Mouse (Mus musculus) liver (tissue): ENCODE measurements around the gene Fmnl2.
A peak's percentile ranks its signal among the peaks of the same experiment; 100 is the strongest.

Experiments
- DNase-seq: peaks from one replicate; pipeline ENCODE4 v3.0.0-alpha.2; 2020; ENCODE audit warnings: mixed read lengths

Fmnl2 gene

DNA sequence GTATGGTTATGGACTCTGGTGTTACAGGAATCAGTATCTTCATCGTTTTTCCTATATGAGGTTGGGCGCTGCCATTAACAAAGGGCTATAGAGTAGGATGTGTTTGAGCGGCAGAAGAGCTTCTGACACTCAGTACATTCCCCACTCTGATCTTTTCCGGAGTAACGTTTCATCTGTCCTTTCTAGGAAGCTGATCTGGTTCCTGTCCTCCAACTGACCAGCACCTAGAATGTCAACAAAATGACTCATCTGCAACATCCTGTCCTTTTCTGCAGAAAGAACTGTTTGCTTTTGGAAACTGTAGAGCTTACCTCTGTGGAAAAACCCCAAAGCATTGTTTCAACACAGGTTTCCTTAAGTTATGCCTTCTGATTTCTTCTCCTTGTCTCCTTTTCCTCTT lies 60.4 kb downstream of the Fmnl2 start:
- no peak for DNase-seq

DNA sequence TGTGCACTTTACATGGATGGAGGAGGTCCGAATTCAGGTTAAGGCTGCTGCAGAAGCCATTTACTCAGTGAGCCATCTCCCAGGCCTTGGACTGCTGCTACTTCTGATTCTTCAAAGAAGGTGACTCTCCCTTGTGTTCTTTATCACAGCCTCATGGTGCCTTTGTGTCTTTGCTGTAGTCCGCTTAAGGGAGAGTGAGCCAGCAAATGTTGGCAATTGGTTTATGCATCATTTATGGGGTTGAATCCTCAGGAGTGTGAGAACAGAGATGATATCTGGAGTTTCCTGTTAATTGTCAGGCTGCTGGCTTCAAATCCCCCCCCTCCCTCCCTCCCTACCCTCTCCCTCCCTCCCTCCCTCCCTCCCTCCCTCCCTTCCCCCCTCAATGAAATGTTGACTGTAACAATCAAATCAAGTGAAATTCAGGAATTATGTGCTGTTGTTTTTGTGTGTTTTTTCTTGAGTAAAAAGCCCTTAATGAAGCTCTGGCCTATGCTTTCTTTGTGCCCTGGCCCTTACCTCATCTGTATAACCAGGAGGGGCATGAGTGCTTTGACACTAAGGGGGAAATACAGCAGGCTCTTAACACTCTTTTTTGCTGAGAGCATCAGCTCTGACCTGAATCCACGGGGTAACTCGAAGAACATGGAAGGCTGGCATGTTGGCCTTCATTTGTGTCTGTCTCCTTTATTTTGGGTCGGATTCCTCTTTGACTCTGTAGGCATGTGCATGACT lies 63.2 kb downstream of the Fmnl2 start:
- no peak for DNase-seq

DNA sequence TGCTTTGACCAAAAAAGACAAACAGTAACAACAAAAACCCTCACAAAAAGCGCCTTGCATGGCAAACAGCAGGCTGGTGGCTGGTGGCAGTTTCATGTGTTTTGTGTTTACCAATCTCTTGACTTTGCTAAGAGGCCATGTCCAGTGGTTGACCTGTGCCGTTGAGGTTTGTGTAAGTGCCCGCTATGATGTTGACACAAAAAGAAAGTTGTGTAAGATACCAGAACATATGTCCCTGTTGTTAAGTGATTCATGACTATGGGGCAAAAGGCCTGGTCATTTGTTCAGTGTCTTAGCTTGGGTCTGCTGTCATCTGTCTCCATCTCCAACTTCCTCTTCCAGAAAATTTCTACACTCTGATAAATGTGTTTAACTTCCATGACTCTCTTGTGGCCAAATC lies 67.4 kb downstream of the Fmnl2 start:
- no peak for DNase-seq

DNA sequence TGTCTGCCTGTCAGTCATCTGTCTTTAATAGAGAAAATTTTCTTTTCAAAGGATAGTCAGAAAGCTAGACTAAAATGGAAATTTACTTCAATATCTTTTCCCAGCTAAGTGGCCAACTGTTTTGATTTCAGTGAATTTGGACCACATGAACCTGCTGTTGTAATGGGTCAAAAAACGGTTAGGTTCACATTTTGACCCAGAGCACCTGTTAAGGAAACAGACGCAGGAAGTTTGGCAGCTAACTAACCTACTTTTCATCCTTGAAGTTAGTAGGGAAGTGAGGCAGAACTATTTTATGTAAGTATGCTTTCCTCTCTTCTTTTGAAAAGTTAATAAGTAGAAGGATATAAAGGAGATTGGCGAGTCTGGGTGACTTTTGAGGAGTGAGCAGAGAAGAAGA lies 69.7 kb downstream of the Fmnl2 start:
- DNase-seq: no peak

DNA sequence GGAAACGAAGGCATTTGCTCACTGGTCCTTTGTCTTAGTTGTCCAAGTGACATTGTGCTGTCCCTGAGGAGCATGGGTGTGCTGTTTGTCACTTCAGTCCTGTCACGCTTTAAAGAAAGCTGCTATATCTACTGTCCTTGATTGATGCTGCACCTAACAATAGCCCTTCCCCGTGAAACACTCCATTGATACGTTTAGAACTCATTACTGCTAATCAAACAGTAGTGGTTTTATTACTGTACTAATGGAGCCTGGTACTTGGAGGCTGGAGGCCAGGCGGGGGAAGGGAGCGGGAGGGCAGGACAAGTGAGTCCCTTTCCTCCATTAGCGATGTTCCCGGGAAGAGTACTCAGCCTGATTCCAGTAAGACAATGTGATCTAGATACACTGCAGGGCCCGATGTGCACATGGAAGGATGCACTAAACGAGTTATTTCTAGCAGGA lies 70.2 kb downstream of the Fmnl2 start:
- no peak for DNase-seq

DNA sequence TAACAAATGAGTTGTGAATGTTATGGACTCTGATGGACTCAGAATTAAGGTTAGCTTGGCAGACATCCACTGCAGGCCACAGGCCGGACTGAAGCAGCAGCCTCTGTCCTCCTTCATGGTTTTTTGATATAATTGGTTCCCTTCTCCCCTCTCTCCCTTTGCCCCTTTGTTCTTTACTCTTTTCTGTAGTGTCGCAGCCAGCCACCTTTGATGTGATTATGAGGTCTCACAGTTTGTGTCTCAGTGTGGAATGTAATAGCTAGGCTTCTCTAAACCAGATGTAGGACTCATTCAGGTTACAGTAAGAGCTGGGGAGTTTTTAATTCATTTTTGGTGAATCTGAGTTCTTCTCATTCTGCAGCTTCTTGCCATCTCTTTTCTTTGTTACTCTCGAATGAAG lies 70.7 kb downstream of the Fmnl2 start:
- DNase-seq: no peak

DNA sequence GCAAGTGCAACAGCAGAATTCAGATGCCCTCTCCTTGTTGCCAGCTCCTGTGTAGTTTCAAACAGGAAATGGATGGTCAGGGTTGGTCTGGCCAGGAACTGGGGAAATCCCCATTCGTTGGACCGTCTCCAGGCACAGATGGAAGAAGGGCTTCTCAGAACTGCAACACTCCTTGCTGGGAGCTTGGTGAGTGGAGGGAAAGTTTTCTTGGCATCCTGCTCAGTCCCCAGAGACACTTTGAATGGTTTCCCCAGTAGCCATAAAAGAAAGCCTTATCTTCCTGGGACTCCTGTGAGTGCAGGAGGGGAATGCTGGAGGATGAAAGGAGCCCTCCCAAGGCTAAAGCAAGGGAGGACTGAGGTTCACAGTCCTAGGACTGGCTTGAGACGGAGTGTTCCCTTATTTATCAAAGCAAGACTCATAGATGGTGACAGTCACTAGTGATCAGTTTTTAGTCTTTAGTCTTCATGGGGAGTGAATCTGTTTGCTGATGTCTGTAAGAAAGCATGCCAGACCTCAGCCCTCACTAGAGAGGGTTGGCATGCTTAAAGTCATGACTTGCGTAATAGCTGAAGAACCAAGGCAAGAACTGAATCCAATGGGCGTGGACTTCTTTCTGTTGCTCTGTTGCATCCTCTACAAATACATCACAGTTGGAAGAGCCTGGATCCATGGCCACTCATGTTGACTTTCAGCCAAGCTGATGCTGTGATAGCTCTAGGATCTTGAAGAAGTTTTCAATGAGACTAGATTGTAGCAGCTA lies 72.6 kb downstream of the Fmnl2 start:
- no peak for DNase-seq

DNA sequence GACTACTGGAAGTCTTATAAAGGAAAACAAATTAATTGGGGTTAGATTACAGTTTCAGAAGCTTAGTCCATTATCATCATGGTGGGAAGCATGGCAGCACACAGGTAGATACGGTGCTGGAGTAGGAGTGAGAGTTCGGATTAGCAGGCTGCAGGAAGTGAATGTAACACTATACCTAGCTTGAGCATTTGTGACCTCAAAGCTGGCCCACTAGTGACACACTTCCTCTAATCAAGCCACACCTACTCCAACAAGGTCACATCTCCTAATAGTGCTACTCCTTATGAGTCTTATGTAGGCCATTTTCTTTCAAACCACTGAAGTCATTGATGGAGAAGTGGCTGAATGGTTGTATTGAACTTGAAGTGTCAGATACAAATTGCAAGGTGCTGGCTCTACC lies 73.7 kb downstream of the Fmnl2 start:
- no peak for DNase-seq

DNA sequence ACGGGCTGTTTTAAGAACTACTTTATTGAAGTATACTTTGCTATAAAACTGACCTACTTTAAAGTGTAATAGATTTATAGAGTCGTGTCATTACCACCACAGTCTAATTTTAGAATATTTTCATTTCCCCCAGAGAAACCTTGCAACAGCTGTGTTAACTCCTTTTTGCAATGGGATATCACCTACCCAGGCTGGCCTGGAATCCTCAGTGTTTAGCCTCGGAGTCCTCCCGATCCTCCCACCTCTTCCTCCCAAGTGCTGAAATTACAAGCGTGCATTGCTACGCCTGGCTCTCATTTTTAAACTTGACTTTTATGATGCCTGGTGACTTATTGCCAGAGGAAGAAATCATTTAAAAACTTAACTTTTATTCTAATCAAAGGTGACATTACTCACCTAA lies 78.2 kb downstream of the Fmnl2 start:
- DNase-seq: no peak

DNA sequence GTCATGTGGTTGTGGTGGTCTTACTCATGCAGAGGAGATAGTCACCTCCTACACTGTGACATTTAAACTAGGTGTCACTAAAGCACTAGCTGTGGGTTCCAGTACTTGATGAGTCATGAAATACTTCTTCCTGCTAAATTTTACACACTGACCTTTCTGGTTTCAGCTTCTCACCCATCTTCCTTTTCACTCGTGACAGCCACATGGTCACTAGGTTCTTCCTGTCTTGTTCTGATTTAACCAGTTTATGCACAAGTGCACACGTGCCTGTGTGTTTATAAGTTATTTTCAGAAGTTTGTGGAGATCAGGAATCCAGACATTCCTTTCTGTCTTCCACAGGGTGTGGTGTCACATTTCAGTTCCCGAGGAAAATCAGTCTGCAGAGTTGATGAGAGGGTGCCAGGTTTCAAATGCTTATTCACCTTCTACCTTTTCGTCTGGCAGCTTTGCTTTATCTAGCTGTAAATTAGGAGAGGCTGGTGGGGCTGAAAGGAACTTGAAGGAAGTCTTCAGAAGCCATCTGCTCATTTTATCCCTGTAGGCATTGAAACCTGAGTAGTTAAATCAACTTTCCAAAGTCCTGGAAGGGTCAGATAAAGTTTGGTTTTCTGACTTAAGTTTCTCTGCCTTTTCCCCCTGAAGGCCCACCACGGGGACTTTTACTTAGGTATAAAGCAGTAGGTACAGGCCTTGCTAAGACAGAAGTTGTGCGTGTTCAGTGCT lies 80.9 kb downstream of the Fmnl2 start:
- no peak for DNase-seq

DNA sequence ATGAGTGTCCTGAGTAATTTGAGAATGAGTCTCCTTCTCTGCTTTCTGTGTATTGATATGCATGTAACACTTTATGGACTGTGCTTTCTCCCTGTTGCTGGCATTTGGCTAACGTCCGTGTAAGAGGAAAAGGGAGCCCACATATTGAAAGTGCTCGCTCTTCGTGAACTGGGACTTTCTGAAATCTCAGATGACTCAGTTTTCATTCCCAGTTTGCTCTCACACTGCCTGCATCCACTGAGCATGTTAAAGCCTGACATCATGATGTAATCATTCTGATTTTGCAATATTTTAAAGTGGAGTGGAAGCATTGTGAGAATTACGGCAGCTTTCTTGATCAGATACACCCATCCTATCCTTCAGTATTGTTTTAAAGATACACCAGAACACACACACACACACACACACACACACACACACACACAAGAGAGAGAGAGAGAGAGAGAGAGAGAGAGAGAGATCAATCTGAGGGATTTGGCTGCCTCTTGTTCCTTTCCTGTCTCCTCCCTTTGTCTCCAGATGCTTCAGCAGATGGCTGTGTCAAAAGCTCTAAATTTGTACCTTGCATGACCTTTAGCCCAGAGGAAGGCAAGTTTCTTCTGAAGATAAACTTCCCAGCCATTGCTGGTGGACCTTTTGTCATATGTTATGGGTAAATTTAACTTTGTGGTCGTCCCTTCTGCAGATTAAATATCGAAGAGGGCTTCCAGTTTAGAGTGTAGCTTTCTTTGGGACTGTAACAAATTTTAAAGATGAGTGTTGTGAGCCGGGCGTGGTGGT lies 86.2 kb downstream of the Fmnl2 start:
- no peak for DNase-seq

DNA sequence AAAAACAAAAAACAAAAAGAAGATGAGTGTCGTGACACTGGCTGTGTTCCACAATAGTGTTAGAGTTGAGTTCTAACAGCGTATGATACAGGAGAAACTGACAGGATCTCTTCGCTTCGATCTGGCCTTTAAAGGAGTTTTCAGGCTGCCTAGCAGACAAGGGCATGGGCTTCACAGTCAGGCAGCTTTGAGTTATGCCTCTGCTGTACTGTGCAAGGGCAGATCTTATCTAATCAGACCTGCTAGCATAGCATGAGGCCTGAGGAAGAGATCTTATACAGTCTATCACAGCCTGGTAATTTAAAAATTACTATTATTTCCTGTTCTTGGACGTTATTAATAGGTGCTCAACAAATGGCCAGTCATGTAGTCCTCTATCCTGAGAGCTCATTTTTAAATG lies 86.9 kb downstream of the Fmnl2 start:
- no peak for DNase-seq

DNA sequence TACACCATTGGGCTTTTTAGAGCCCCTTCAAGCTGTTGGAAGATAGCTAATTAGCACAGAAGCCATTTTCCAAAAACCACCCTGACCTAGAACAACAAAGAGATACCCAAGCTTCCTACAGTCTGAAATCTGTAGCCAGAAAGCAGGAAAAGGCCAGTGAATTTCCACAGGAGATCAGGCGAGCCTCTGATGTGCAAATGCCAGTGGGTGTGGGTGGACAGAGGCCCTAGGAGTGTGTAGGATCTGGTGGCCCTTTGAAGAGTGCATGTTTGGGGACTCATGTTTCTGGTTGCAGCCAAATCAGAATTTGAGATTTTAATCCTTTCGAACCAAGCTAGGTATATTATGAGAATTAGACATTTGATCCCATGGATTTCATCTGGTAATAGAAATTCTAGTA lies 88.4 kb downstream of the Fmnl2 start:
- no peak for DNase-seq

DNA sequence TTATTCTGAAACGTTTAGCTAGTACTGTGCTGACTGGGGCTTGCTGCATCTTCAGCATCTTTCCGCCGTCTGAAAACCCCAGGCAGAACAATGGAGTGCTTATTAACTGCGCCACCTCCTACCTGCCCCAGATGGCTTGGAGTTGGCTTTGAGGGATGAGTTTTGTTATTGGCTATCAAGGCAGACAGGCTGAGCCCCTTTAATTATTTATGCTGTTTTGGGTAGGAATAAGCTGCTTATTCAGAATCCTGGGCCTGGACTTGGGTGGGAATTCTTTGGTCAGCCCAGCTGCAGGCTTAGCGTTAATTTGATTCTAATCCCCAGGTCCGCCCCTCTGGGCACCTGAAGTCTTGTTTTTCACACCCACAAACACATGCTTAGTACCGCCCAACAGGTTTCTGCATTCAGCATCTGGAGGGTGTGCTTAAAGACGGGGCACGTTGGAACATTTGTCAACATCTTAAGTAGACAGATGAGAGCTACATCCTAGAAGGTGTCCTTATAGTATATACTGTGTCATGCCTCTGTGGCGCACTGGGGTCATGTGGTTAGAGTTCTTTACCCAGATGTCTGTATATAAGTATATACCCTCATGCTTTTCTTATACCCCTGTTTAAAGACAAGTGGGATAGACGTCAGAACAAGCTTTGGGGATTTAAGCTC lies 89.0 kb downstream of the Fmnl2 start:
- no peak for DNase-seq

DNA sequence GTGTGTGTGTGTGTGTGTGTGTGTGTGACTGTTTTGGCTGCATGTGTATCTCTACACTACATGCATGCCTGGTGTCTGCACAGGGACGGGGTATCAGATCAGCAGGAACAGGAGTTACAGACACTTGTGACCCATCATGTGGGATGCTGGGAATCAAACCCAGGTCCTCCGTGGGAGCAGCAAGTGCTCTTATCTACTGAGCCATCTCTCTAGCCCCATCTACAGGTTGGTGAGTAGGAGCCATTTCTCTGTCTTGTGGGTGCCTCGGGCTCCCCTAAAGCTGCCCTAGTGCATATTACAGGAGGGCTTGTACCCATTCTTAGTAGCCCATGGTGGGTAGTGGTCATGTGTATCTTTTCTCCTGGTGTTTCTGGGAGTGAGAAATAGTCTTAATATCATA lies 90.7 kb downstream of the Fmnl2 start:
- DNase-seq: no peak

DNA sequence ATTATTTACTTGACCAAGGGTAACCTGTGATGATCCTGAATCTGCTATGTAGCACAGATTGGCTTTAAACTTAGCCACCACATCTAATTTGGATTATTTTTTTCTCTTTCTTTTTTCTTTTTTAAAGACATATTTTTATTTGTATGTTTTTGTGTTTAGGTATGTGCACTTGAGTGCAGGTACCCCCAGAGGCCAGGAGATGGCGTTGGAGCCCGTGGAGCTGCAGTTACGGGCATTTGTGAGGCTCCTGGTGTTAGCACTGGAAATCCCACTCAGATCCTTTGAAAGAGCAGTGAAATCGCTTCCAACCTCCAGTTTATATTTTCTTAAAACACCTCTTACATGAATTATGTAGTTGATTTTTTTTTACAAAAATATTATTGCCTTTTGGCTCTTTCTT lies 91.9 kb downstream of the Fmnl2 start:
- DNase-seq: no peak

DNA sequence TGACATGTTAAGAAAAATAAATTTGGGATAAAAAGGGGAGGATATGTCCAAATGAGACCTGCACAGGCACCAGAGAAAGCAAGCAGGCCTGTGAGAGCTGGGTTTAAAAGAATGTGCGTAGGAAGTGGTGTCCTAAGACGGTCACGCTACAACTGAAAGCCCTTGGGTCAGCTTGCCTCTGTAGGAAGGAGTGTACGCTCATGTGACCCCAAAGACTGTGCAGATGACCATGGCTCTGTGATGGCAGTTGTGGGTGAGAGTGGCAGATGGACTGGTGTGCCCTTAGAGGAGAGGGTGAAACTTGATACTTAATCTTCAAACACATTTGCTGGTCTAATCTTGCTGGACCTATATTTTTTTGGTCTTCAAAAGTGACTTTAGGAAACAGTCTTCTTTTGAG lies 92.6 kb downstream of the Fmnl2 start:
- DNase-seq: no peak

DNA sequence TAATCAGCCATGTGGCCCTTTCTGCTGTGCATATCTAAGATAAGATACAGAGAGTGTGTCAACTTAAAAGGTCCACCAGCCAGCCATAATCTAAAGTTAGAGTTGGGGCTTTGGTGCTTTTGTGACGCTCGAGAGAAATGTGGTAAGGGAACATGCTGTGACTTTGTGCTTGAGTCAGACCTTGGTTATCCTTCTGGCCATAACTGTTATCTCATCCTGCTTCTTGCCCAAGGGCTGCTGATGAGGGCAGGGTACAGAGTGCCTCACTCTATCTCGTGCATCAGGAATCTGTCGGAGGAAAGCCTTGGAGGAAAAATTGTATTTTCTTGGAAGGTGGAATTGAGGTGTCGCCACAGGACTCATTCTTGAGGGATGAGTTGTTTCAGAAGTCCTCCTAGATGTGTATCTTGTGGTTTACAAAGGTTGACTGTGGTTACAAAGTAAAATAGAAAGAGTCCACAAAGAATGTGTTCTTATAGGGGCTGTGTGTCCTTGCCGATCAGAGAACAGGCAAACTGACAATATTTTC lies 94.6 kb downstream of the Fmnl2 start:
- no peak for DNase-seq

DNA sequence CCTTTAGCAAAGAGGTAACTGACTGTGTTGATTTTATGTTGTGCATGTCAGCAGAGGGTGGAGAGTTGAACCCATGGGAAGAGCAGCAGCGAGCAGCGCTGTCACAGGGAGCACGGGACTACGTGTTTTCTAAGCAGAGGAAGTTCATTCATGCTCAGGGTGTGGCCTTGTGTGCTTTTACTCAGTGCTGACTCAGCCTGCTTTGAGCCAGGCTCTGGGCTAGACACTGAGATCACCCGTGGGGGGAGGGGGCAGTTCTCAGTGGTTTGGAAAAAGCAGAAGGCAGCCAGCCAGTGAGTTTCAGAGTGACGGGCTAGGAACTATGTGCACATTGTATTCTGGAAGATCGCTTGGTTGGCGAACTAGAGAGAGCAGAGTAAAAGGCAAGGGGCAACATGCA lies 97.4 kb downstream of the Fmnl2 start:
- peak; percentile 57 for DNase-seq

DNA sequence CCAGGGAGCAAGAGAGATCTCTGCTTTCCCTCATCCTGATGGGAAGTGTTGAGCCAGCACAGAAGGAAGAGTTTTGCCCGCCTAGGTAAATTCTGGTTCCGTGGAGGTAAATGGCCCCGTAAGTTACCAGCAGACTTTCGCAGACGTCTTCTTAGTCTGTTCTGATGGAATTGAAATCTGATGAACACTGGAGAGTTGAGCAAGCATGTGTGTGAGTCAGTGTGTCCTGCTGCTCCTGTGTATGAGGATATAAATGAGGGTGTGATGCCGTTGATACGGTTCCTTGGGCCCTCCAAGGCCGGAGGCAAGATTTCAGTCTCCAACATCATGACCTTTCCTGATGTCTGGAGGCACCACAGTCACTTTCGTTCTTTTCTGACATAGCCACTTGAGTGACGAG lies 98.2 kb downstream of the Fmnl2 start:
- no peak for DNase-seq

DNA sequence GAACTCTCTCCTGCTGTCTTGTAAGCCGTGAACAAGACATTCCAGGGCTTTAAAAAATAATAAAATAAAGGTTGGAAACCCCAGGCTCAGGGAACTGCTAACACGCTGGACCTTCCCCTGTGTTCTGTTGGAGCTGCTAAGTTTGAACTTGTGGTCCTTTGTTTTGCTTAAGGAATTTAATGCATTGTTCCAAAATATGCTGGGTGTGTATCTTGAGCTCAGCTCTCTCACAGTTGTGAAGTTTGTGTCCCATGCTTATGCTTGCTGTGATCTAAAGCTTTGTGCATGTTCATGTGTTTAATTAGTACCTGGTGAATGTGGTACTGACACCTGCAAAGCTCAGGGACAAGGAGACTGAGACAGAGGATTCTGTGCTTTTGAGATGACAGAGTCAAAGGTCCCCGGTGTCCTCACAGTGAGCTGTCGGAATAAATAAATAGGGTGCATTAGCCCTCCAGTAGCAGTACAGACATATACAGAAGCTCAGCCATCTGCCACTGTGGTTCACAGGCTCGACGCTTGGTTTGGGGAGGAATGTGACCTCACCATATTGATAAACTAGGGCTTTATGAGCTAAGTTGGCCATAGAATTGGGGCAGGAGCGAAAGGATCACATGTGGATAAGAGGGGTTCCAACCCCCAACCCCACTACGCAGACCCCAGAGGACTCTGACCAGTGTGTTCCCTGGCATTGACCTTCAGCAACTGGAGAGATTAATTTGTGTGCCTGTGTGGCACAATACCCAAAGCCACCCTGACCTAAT lies 100.3 kb downstream of the Fmnl2 start:
- DNase-seq: no peak
